Mouse (Mus musculus) cerebellum, adult (tissue): ENCODE measurements around the gene Gm8909.
"Not testable (repeated sequence)": the region's sequence is repeated elsewhere in the genome, so short reads cannot be mapped to it uniquely, and the experiment has no call there.

Source experiments
- ATAC-seq: cut with Nextera tagmentation; 2 replicates; pipeline ENCODE4 v1.9.2; 2017; ENCODE audit warnings: mild to moderate bottlenecking, moderate library complexity, mixed read lengths; ENCODE audit not compliant: insufficient number of reproducible peaks, low FRiP score, low TSS enrichment

The Gm8909 gene

GRCm38 (mm10) chr17:36120839-36121238, 47.5 kb downstream of the Gm8909 start:
- ATAC-seq: not testable (repeated sequence)

DNA sequence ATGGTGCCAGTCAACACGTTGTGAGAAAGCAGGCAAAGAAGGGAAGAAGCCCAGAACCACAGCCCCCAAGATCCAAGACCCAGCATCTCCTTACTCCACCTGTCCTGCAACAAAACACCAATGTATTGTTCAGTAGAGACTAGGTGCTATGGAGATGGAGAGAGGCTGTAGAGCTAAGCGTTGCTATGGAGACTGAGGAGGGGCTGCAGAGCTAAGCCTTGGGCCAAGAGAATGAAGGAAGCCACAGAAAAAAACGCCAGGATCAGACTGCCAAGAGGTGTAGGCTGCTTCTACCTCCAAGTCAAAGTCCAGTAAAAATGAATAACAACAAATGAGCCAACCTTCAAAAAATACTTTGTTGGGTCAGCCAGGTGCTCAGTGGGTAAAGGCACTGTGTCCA, 51.8 kb downstream of the Gm8909 start:
- ATAC-seq: not testable (repeated sequence)
